Mouse (Mus musculus) heart, adult 18-20 months (tissue): ENCODE data around the gene Cxcl5. TPM values are rescaled to one million over a fixed set of nuclear protein-coding genes. Genes with fewer than 3 reads are reported as not detected.
"Not testable (repeated sequence)": the region's sequence is repeated elsewhere in the genome, so short reads cannot be mapped to it uniquely, and the experiment has no call there.

Source experiments
- DNase-seq, 2 experiments: peaks; one replicate each; pipeline ENCODE4 v3.0.0; 2021 to 2022; ENCODE audit warnings: mixed read lengths in 1 of 2
- microRNA-seq, 2 experiments: library from miRNA; unstranded; fragments of <30 nt; microRNA quantifications; one replicate each; pipeline ENCODE4 v1.2.0; 2022
- total RNA-seq, 2 experiments: library from RNA; stranded (reverse); gene quantifications; 2 replicates each; pipeline ENCODE4 v1.2.3; 2021

Cxcl5 gene
- total RNA-seq, 2 experiments from 2014 or later = 0.54 TPM; not detected in 1

GRCm38 (mm10) chr5:90785659-90786588 is 26.8 kb downstream of the Cxcl5 start, which contains the start of gene Cxcl3:
Gene Cxcl3 (plus strand): TSS chr5:90786103.
- peak in 1 of 2 experiments; percentile 25 for DNase-seq

DNA sequence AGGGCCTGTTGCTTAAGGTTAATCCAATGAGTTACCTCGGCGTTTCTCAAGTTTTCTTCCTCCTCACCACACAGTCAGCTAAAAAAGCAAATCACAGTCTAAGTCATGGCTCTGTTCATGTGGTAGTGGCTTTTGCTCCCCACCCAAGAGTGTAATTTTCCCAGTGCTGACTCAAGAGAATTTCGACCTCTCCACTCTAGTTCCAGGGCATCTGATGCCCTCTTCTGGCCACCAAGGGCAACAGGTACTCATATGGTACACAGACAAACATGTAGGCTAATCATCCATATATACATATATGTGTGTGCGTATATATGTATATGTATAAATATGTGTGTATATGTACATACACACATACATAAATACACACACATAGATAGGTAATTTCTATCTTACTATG is 29.0 kb downstream of the Cxcl5 start:
- no peak for DNase-seq

DNA sequence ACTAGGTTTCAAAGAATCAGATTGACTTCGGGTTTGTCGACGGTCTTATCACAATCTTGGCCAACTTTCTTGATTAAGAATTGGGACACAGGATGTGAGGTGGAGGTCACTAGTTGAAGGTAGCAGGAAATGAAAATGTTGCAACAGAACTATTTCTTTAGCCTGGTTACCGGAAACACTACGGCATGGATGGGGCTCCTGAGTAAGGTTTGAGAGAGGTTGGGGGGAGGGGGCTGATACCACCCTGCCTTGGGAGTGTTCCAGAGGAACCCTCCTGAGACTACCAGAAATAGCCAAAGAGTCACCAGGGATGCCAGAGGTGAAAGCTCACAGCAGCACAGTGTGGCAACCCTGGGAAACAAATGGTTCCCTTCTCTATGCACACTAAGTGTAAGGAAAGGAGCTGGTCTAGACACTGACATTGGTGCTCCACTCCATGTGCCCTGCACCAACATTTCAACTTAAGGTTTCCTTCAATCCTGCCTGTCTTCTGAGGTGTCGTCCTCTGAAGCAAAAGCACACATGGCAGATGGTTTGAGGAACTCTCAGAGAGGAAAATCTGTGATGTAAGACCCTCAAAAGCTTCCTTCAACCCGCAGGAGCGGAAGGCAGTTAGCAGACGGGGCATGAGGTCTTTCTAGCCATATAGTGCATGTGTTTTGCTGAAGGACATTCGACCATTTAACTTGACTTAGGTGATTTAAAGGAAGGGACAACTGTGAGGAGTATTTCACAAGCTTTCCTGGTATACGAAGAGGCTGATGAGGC is 30.3 kb downstream of the Cxcl5 start:
- no peak for DNase-seq

DNA sequence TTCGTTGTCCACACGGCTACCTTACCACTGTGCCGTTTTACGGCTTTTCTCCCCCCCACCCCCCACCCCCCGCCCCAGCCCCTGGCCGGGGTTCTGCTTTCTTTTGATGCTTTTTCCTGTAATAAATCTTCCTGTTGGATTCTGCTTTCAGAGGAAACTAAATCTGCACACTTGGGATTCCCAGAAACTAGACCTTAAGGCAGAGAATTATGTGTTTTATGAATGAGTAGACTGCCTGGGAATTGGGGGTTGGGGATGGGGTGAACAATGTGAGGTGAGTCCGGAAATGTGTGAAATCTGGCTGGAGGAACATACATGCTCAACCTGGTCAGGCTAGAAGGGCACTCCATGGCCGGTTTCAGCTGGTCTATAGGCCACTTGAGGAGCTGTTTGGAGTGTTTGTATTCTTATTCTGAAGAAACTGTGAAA is 30.9 kb downstream of the Cxcl5 start:
- no peak for DNase-seq

DNA sequence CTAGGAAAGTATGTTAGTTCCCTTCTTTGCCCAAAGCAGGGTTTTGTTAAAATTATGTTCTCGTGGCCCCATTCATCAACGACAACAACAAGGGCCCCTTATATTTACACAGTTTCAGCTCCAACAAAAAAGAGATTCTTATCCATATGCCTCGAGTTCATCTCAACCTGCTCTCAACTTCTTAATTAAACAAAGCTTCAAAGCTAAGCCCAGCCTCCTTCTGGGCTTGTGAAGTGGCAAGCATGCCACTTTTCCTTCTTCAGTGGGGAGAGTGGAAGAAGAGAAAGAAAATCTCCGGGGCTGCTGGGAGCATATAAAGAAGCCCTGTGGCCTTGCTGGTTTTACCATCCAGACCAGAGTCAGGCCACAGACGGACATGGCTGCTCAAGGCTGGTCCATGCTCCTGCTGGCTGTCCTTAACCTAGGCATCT is 35.0 kb downstream of the Cxcl5 start, which contains the start of gene Cxcl15:
TSS of gene Cxcl15 (plus strand) at position 340 of the 431 bp plus-strand sequence.
- DNase-seq = no peak

GRCm38 (mm10) chr5:90795392-90795791 is 36.2 kb downstream of the Cxcl5 start:
- DNase-seq = not testable (repeated sequence)

GRCm38 (mm10) chr5:90804574-90804973 is 45.4 kb downstream of the Cxcl5 start:
- DNase-seq = no peak

GRCm38 (mm10) chr5:90806050-90806449 is 46.9 kb downstream of the Cxcl5 start:
- no peak for DNase-seq

GRCm38 (mm10) chr5:90807176-90807950 is 48.2 kb downstream of the Cxcl5 start:
- DNase-seq = no peak

Small RNAs within 50 kb of the gene (microRNA-seq; reads per million reads assigned to microRNA genes)
- 0 reads per million in 2 experiments for gene Gm24322

Other genes with a start within 250 kb of the Cxcl5 start
- gene Afm, start 240.4 kb upstream of the Cxcl5 start, total RNA-seq = not detected
- not detected for gene 5830473C10Rik, start 198.3 kb upstream of the Cxcl5 start, total RNA-seq
- under 1 TPM in 1 of 2 experiments, not detected in 1; 0.87 TPM for gene Rassf6, start 118.7 kb upstream of the Cxcl5 start, total RNA-seq
- gene Ppbp, start 9.2 kb downstream of the Cxcl5 start, total RNA-seq = 10 to 100 TPM; 10.7 to 12.5 TPM
- 10 to 100 TPM; 27.1 to 44.1 TPM for gene Pf4, start 13.1 kb downstream of the Cxcl5 start, total RNA-seq
- not detected for gene Cxcl3, start 26.7 kb downstream of the Cxcl5 start, total RNA-seq
- under 1 TPM in 1 of 2 experiments, not detected in 1; 0.18 TPM for gene Cxcl15, start 35.2 kb downstream of the Cxcl5 start, total RNA-seq
- under 1 TPM; 0.27 to 0.54 TPM for gene Cxcl1, start 131.9 kb downstream of the Cxcl5 start, total RNA-seq
- gene Cxcl2, start 144.5 kb downstream of the Cxcl5 start, total RNA-seq = not detected
- 10 to 100 TPM in 1 of 2 experiments, 1 to 10 TPM in 1; 8.3 to 11.1 TPM for gene Mthfd2l, start 171.8 kb downstream of the Cxcl5 start, total RNA-seq